Mouse (Mus musculus): Measurements from ENCODE around the gene Gemin8. TPM values are rescaled to one million over a fixed set of nuclear protein-coding genes. Genes with fewer than 3 reads are reported as not detected.

Gene Gemin8
- polyA plus RNA-seq, 1 experiment from 2014 or later = 4.0 TPM

DNA sequence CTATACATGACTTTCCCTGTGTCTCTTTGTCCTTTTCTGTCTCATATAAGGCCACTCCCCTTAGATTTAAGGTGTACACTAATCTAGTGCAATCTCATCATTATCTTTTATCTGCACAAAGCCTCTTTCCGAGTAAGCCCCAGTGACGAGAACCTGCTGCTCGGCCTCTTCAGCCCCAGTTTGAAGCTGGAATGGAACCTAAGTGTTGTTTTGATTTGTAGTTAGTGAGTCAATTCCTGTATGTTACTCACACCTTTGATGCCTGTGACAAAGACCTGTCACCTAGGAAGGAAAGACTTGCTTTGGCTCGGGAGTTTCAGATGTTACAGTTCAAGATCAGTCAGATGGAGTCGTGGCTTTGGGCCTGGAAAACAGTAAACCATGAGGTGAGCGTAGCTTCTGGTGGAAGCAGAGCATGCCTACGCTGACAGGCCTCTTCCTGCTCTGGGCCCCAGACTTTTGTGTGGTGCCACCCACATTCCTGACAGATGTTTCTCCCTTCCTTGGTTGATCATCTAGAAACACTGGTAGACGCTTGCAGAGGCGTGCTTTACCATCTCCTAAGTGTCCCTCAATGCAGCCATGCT is 15.2 kb downstream of the Gemin8 start:
- Histone ChIP-seq H3K27me3 (ENCODE audit: control insufficient read depth, insufficient read depth, low read length) (no peaks in the 10 kb centered on the region), H3K4me1 (replicated peaks; ENCODE audit: control insufficient read depth, insufficient read depth) (no peaks in the 10 kb centered on the region), H3K27ac (replicated peaks) (no peak overlapping the region), H3K4me2 (replicated peaks; ENCODE audit: low read depth) (no peak overlapping the region), H3K9me3 (ENCODE audit: control insufficient read depth, low read length) (no peaks in the 10 kb centered on the region), H3K9ac (ENCODE audit: low read length) (no peak overlapping the region), H3K4me3 (ENCODE audit: low read depth, low read length) (no peak overlapping the region), H3K36me3 (ENCODE audit: control insufficient read depth, insufficient read depth, low read length) (no peaks in the 10 kb centered on the region)
- ATAC-seq (ENCODE audit: low FRiP score, low TSS enrichment) (no peak), DNase-seq (ENCODE audit: low spot score) (no peak)
- TF ChIP-seq EP300 (optimal IDR thresholded peaks at IDR 0.05) (no peak), CTCF (IDR thresholded peaks at IDR 0.05; ENCODE audit: low read depth) (no peak)
- 71% methylated on average over 9 of the region's 9 CpGs for WGBS

DNA sequence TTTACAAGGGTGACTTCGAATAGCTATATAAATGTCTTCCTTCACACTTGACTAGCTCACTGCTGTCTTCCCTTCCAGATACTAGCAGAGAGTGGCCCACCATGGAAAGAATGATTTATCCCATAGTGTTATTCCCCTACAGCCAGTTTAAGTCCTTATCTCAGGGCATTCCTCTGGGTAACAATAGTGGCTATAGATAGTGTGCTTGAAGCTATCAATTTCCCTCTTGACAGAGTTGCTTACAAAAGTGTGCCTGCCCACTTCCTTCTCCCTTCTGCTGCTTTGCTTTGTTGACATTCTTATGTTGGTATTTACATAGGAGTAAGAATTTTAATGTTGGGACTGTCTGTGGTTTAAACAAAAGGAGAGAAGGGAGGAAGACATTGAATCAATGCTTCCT is 17.5 kb downstream of the Gemin8 start:
- no peak overlapping the region for H3K4me2 ChIP-seq (replicated peaks; ENCODE audit: low read depth)
- H3K27me3 ChIP-seq (ENCODE audit: control insufficient read depth, insufficient read depth, low read length) = no peaks in the 10 kb centered on the region
- 70% methylated on average over 1 of the region's 1 CpGs for WGBS
- no peak for ATAC-seq (ENCODE audit: low FRiP score, low TSS enrichment)
- H3K9me3 ChIP-seq (ENCODE audit: control insufficient read depth, low read length) = no peaks in the 10 kb centered on the region
- TF ChIP-seq EP300 (optimal IDR thresholded peaks at IDR 0.05) (no peak), CTCF (IDR thresholded peaks at IDR 0.05; ENCODE audit: low read depth) (no peak)
- DNase-seq (ENCODE audit: low spot score) = no peak
- H3K36me3 ChIP-seq (ENCODE audit: control insufficient read depth, insufficient read depth, low read length) = no peaks in the 10 kb centered on the region
- no peak overlapping the region for H3K9ac ChIP-seq (ENCODE audit: low read length)
- H3K4me1 ChIP-seq (replicated peaks; ENCODE audit: control insufficient read depth, insufficient read depth) = no peaks in the 10 kb centered on the region
- H3K27ac ChIP-seq (replicated peaks) = no peak overlapping the region
- no peak overlapping the region for H3K4me3 ChIP-seq (ENCODE audit: low read depth, low read length)

- no peak for ATAC-seq (ENCODE audit: low FRiP score, low TSS enrichment)
- H3K27ac ChIP-seq (replicated peaks) = no peak overlapping the region
- no peaks in the 10 kb centered on the region for H3K9me3 ChIP-seq (ENCODE audit: control insufficient read depth, low read length)
- H3K4me2 ChIP-seq (replicated peaks; ENCODE audit: low read depth) = no peak overlapping the region
- no peaks in the 10 kb centered on the region for H3K27me3 ChIP-seq (ENCODE audit: control insufficient read depth, insufficient read depth, low read length)
- H3K4me1 ChIP-seq (replicated peaks; ENCODE audit: control insufficient read depth, insufficient read depth) = no peaks in the 10 kb centered on the region
- H3K36me3 ChIP-seq (ENCODE audit: control insufficient read depth, insufficient read depth, low read length) = no peaks in the 10 kb centered on the region
- H3K9ac ChIP-seq (ENCODE audit: low read length) = no peak overlapping the region
- TF ChIP-seq EP300 (optimal IDR thresholded peaks at IDR 0.05) = no peak
- no peak for TF ChIP-seq CTCF (IDR thresholded peaks at IDR 0.05; ENCODE audit: low read depth)
- H3K4me3 ChIP-seq (ENCODE audit: low read depth, low read length) = no peak overlapping the region
- DNase-seq (ENCODE audit: low spot score) = no peak
Measured at GRCm38 (mm10) chrX:166196327-166196726, 26.1 kb downstream of the Gemin8 start.

- Histone ChIP-seq H3K36me3 (ENCODE audit: control insufficient read depth, insufficient read depth, low read length) (no peaks in the 10 kb centered on the region), H3K4me1 (replicated peaks; ENCODE audit: control insufficient read depth, insufficient read depth) (no peaks in the 10 kb centered on the region), H3K9ac (ENCODE audit: low read length) (no peak overlapping the region), H3K27ac (replicated peaks) (no peak overlapping the region), H3K27me3 (ENCODE audit: control insufficient read depth, insufficient read depth, low read length) (no peaks in the 10 kb centered on the region), H3K4me3 (ENCODE audit: low read depth, low read length) (no peak overlapping the region), H3K4me2 (replicated peaks; ENCODE audit: low read depth) (no peak overlapping the region), H3K9me3 (ENCODE audit: control insufficient read depth, low read length) (no peaks in the 10 kb centered on the region)
- WGBS = 70% methylated on average over 2 of the region's 2 CpGs
- ATAC-seq (ENCODE audit: low FRiP score, low TSS enrichment) (0 out of 2 replicates have a peak, but pooled peaks have one; percentile 42), DNase-seq (ENCODE audit: low spot score) (no peak)
- TF ChIP-seq CTCF (IDR thresholded peaks at IDR 0.05; ENCODE audit: low read depth) (no peak), EP300 (optimal IDR thresholded peaks at IDR 0.05) (no peak)
Measured at GRCm38 (mm10) chrX:166198266-166198665, 28.0 kb downstream of the Gemin8 start.

GRCm38 (mm10) chrX:166199812-166200211 is 29.6 kb downstream of the Gemin8 start:
- Histone ChIP-seq H3K4me3 (ENCODE audit: low read depth, low read length) (no peak overlapping the region), H3K4me1 (replicated peaks; ENCODE audit: control insufficient read depth, insufficient read depth) (no peaks in the 10 kb centered on the region), H3K4me2 (replicated peaks; ENCODE audit: low read depth) (no peak overlapping the region), H3K27me3 (ENCODE audit: control insufficient read depth, insufficient read depth, low read length) (no peaks in the 10 kb centered on the region), H3K36me3 (ENCODE audit: control insufficient read depth, insufficient read depth, low read length) (no peaks in the 10 kb centered on the region), H3K27ac (replicated peaks) (no peak overlapping the region), H3K9me3 (ENCODE audit: control insufficient read depth, low read length) (no peaks in the 10 kb centered on the region), H3K9ac (ENCODE audit: low read length) (no peak overlapping the region)
- DNase-seq (ENCODE audit: low spot score) = no peak
- ATAC-seq (ENCODE audit: low FRiP score, low TSS enrichment) = no peak
- no peak for TF ChIP-seq EP300 (optimal IDR thresholded peaks at IDR 0.05)
- TF ChIP-seq CTCF (IDR thresholded peaks at IDR 0.05; ENCODE audit: low read depth) = no peak

GRCm38 (mm10) chrX:166214576-166214975 is 44.3 kb downstream of the Gemin8 start:
- no peaks in the 10 kb centered on the region for H3K27me3 ChIP-seq (ENCODE audit: control insufficient read depth, insufficient read depth, low read length)
- WGBS = 68% methylated on average over 2 of the region's 2 CpGs
- H3K4me2 ChIP-seq (replicated peaks; ENCODE audit: low read depth) = no peak overlapping the region
- no peaks in the 10 kb centered on the region for H3K4me1 ChIP-seq (replicated peaks; ENCODE audit: control insufficient read depth, insufficient read depth)
- ATAC-seq (ENCODE audit: low FRiP score, low TSS enrichment) (no peak), DNase-seq (ENCODE audit: low spot score) (no peak)
- H3K36me3 ChIP-seq (ENCODE audit: control insufficient read depth, insufficient read depth, low read length) = no peaks in the 10 kb centered on the region
- H3K4me3 ChIP-seq (ENCODE audit: low read depth, low read length) = no peak overlapping the region
- no peak overlapping the region for H3K9ac ChIP-seq (ENCODE audit: low read length)
- no peak overlapping the region for H3K27ac ChIP-seq (replicated peaks)
- H3K9me3 ChIP-seq (ENCODE audit: control insufficient read depth, low read length) = no peaks in the 10 kb centered on the region
- TF ChIP-seq CTCF (IDR thresholded peaks at IDR 0.05; ENCODE audit: low read depth) (no peak), EP300 (optimal IDR thresholded peaks at IDR 0.05) (no peak)

Measured in stomach, postnatal 0 days (tissue).